Mouse (Mus musculus): ENCODE results near the gene Edc3.
"Not testable (repeated sequence)": the region's sequence is repeated elsewhere in the genome, so short reads cannot be mapped to it uniquely, and the experiment has no call there.

Gene Edc3

GRCm38 (mm10) chr9:57698466-57699150 is 9.7 kb upstream of the Edc3 start:
- DNase-seq (ENCODE audit: low read depth, low spot score), result no peak

DNA sequence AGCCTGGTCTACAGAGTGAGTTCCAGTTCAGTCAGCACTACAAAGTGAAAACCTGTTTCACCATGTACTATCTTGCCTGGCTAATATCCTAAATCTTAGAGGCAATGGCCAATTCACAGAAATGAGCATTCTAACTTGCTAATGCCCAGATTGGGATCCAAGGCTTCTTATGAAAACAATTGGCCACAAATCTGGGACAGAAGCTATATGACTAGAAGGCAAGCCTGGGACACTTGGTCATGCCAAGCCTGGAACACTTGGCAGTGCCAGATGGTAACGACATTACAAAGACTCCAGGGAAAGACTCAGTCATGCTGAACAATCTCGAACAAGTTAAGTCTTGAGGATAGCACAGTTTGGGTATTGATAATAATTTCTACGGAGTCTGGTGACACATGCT is 1.8 kb upstream of the Edc3 start:
- no peak for DNase-seq (ENCODE audit: low read depth, low spot score)

DNA sequence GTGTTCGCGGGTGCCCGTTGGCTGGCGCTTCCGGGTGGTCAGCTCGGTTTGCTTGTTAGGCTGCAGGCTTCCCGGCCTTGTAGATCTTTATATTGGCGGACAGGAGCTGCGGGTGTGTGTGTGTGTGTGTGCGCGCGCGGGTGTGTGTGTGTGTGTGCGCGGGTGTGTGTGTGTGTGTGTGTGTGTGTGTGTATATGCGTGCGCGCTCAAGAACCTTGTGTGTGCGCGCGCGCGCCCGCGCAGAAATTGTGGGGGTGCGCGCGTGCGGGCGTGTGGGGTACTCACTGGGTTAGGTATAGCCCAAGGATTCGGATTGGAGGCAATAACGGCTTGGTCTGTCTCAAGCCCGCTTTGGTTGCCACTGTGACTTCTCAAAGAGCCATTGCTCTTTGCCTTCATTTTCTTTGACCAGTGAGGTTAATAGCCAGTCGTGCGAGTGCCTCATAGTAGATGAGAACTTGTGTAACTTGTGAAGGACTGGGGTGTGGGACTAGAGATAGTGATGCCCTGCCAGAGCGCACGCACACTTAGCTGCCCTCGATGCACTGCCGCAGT is 457 bp downstream of the Edc3 start:
- no peak for DNase-seq (ENCODE audit: low read depth, low spot score)

GRCm38 (mm10) chr9:57710214-57710613 is 1.9 kb downstream of the Edc3 start:
- DNase-seq (ENCODE audit: low read depth, low spot score), result not testable (repeated sequence)

GRCm38 (mm10) chr9:57712194-57712593 is 3.9 kb downstream of the Edc3 start:
- DNase-seq (ENCODE audit: low read depth, low spot score), result no peak

DNA sequence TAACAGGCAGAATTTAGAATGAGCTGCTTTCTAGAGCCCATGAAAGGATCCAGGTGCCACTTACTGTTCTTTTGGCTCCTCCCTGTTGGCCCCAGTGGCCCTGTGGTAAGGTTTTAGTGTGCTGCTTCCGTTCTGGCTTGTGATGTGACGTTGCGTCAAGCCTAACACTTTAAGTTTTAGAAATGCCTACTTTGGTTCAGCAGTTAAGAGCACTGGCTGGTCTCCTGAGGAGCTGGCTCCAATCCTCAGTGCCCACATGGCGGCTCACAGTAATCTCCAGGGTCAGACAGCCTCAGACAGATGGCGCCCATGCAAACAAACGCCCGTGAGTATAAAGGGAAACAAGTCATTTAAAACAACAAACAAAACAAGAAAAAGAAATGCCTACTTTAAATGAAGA is 10.1 kb downstream of the Edc3 start:
- no peak for DNase-seq (ENCODE audit: low read depth, low spot score)

DNA sequence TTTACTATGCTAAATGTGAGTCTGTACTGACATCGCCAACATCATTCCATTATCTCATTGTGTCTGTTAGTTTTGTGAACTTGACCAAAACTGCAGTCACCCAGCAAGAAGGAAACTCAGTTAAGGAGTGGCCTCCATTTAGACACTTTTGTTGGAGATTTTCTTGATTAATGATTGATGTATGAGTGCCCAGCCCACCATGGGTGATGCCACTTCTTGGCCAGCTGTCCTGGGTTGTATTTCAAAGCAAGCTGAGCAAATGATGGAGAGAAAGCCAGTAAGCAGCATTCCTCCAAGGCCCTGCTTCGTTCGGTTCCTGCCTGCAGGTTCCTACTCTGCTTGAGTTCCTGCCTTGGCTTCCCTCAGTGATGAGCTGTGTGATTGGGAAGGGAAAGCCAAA is 12.4 kb downstream of the Edc3 start:
- no peak for DNase-seq (ENCODE audit: low read depth, low spot score)

DNA sequence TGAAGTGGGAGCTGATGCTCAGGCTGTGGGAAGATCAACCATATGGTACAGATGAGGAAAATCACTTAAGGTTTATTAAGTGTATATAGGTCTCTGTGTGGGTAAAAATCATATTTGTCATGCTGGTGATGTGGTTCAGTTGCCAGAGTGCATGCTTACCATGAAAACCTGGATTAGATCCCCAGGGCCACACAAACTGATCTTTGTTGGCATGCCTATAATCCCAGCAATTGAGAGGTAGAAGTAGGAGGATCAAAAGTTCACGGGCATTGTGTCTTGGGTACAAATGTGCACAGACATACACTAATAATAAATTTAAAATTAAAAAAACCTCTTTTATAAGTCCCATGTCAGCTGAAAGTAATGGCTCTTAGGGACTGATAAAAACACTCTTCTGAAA is 14.0 kb downstream of the Edc3 start:
- DNase-seq (ENCODE audit: low read depth, low spot score), result no peak

DNA sequence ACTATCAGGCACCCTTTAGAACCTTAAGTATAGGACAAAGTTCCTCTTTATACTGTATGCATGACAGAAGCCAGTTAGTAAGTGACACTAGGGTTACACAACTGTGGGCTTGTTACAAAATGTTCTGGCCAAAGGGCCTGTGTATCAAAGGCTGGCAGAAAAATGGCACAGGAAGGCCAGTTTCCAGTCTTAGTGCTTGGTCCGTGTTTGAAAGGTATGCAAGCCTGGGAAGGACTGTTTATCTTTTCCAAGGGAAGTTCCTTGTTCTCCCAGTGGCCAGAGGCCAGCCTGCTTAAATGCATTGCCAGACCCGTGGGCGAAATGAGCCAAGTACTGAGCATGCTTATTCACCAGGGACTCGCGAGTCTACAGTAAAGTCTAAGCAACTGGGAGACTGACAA is 15.0 kb downstream of the Edc3 start:
- no peak for DNase-seq (ENCODE audit: low read depth, low spot score)

DNA sequence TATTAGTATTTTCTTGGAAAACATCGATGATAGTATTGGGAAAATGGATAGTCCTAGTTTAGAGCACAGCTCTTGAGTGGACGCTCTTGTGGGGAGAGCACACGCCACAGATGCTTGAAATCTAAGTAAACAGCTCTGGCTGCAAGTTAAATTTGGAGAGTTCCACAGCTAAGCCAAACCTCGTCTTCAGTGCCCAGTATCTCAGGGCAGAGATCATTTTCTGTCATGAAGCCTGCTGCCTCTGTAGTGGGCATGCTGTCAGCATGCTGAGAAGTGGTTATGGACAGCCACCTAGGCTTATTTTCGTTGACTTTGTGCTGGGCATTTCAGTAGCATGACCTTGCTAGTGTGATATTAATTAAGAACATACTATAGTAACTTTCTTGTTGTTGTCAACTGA is 15.5 kb downstream of the Edc3 start:
- DNase-seq (ENCODE audit: low read depth, low spot score), result no peak

- no peak for DNase-seq (ENCODE audit: low read depth, low spot score)
Observed at GRCm38 (mm10) chr9:57724701-57725100, 16.4 kb downstream of the Edc3 start.

DNA sequence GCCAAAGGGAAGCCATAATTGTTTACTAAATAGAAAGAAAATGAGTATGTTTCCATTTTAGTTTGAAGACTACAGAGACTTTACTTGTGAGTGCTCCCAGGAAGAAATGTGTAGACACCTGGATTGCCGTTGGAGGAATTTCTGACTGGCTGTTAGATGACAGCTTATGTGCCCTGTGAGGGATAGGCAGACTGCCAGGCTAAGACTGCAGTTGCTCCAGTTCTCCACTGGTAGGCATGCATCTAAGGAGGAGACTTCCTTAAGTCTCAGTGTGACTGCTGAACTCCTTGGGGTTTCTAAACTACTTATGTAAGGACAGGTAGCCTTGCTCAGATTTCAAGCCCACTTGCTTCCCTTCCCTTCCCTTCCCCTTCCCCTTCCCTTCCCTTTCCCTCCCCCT is 20.0 kb downstream of the Edc3 start:
- no peak for DNase-seq (ENCODE audit: low read depth, low spot score)

GRCm38 (mm10) chr9:57733606-57734005 is 25.3 kb downstream of the Edc3 start:
- no peak for DNase-seq (ENCODE audit: low read depth, low spot score)

- DNase-seq (ENCODE audit: low read depth, low spot score), result no peak
Observed at GRCm38 (mm10) chr9:57739863-57740262, 31.5 kb downstream of the Edc3 start.

GRCm38 (mm10) chr9:57744462-57745091 is 36.2 kb downstream of the Edc3 start:
- DNase-seq (ENCODE audit: low read depth, low spot score), result peak; percentile 71

GRCm38 (mm10) chr9:57747067-57747466 is 38.7 kb downstream of the Edc3 start:
- DNase-seq (ENCODE audit: low read depth, low spot score), result no peak

DNA sequence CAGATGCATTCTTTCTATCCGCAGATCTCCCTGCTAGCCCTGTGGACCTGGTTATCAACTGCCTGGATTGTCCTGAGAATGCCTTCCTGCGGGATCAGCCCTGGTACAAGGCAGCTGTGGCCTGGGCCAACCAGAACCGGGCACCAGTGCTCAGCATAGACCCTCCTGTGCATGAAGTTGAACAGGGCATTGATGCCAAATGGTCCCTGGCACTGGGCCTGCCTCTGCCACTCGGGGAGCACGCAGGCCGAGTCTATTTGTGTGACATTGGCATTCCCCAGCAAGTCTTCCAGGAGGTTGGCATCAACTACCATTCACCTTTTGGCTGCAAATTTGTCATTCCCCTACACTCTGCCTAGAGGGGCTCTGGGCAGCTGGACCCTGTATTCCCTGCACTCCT is 39.8 kb downstream of the Edc3 start:
- no peak for DNase-seq (ENCODE audit: low read depth, low spot score)

- DNase-seq (ENCODE audit: low read depth, low spot score), result no peak
Observed at GRCm38 (mm10) chr9:57748831-57749230, 40.5 kb downstream of the Edc3 start.

- no peak for DNase-seq (ENCODE audit: low read depth, low spot score)
Observed at GRCm38 (mm10) chr9:57750901-57751300, 42.6 kb downstream of the Edc3 start.

DNA sequence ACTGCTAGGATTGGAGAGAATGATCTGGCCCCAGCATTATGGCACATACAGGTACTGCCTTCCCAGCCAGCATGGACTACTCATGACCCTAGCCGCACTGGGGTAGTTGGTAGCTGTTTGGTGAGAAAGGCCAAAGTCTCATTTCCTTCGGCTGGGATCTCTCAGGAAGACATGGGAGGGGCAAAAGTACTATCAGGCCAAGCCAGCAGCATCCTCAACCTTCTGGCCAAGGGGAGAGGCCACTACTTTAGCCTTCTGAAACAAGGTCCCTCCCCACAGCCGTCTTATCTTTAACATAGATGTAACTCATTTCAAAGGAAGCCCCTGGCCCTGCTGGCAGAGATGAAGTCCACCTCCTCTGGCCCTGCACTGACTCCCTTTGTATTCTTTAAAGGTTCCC is 49.2 kb downstream of the Edc3 start:
- DNase-seq (ENCODE audit: low read depth, low spot score), result no peak

DNA sequence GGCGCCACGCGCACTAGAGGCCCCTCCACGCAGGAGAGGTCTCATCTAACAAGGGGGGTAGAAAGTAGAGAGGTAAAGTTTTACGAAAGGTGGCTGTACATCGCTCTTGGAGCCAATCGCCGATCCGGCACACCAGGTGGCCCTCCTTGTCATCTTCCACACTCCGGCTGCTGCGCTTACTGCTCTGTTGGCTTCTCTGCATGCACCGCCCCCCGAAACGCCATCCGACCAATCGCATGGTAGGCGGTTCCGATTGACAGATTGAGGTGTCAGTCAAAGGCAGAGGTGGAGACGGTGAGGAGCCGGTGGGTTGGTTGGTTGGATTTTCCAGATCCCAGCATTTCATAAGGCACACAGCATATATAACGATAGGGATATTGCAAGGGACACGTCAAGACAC is 50.2 kb downstream of the Edc3 start:
- no peak for DNase-seq (ENCODE audit: low read depth, low spot score)

GRCm38 (mm10) chr9:57759289-57759688 is 50.9 kb downstream of the Edc3 start:
- peak; percentile 70 for DNase-seq (ENCODE audit: low read depth, low spot score)

- no peak for DNase-seq (ENCODE audit: low read depth, low spot score)
Observed at GRCm38 (mm10) chr9:57760416-57761146, 52.2 kb downstream of the Edc3 start.
